Mouse (Mus musculus): ENCODE results near the gene Chil1. TPM values are rescaled to one million over a fixed set of nuclear protein-coding genes. Genes with fewer than 3 reads are reported as not detected.

Gene Chil1
- total and polyA plus RNA-seq, 3 experiments = 1.7 to 6.7 (median 6.1) TPM

DNA sequence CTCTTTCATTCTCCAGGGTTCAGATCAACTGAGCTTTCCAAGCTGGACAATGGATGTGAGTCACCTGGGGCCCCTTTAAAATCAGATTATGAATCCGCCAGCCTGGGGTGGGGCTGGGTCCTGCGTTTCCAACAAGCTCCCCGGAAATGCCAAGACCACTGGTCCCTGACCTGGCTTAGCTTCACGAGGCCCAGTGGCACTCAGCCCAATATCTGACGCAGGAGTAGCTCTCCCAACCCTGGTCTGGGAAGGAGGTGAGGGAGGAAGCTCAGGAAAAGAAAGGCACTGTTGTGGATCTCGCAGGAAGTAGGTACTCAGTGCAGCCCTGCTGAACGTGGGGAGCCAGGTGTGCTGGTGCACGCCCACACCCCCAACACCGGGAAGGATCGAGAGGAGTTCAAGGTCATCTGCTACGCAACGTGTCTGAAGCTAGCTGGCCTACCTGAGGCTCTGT is 35.1 kb downstream of the Chil1 start:
- H3K36me3 ChIP-seq (replicated peaks in 1 of 2; ENCODE audit: control insufficient read depth in 1 of 2, insufficient read depth in 1 of 2, low read length in 1 of 2) = no peaks in the 10 kb centered on the region
- in situ Hi-C loops (cut with MboI; ENCODE audit: low pct_ligation_motif_present, low pct_unique_long_range_greater_than_20kb, low sequenced_read_pairs) = no loop called here
- dilution Hi-C loops (cut with MboI; ENCODE audit: extremely low pct_ligation_motif_present, extremely low pct_unique_long_range_greater_than_20kb, low sequenced_read_pairs) = no loop called here
- DNase-seq (ENCODE audit: extremely low read depth) = no peak
- H3K4me1 ChIP-seq (ENCODE audit: control insufficient read depth in 1 of 2, insufficient read depth in 2 of 2) = peaks cover 28 to 55% of the 10 kb centered on the region in 2 experiments
- H3K4me2 ChIP-seq (ENCODE audit: insufficient read depth, low read depth, poor library complexity, severe bottlenecking) = no peak overlapping the region
- no peaks in the 10 kb centered on the region for H3K79me2 ChIP-seq (replicated peaks; ENCODE audit: control insufficient read depth, extremely low read depth, insufficient read depth, poor library complexity, severe bottlenecking)
- no peak overlapping the region for H3K4me3 ChIP-seq (replicated peaks in 1 of 3; ENCODE audit: low read depth in 2 of 3, low read length in 2 of 3, poor library complexity in 1 of 3)
- no peak for TF ChIP-seq IRF4 (IDR thresholded peaks at IDR 0.05; ENCODE audit: low read depth, low read length)
- TF ChIP-seq MAFK (IDR thresholded peaks at IDR 0.05; ENCODE audit: insufficient replicate concordance, low read length) = no peak
- TF ChIP-seq HCFC1 (IDR thresholded peaks at IDR 0.05; ENCODE audit: low read depth, low read length) = no peak
- TF ChIP-seq USF1 (IDR thresholded peaks at IDR 0.05; ENCODE audit: low read depth, low read length) = no peak
- no peak overlapping the region for H3K27ac ChIP-seq (ENCODE audit: insufficient read depth, low read depth)
- no peak overlapping the region for H3K9ac ChIP-seq (ENCODE audit: insufficient read depth, low read depth)
- no peaks in the 10 kb centered on the region for H3K27me3 ChIP-seq (replicated peaks)
- no peaks in the 10 kb centered on the region for H3K9me3 ChIP-seq (replicated peaks; ENCODE audit: low read length)

DNA sequence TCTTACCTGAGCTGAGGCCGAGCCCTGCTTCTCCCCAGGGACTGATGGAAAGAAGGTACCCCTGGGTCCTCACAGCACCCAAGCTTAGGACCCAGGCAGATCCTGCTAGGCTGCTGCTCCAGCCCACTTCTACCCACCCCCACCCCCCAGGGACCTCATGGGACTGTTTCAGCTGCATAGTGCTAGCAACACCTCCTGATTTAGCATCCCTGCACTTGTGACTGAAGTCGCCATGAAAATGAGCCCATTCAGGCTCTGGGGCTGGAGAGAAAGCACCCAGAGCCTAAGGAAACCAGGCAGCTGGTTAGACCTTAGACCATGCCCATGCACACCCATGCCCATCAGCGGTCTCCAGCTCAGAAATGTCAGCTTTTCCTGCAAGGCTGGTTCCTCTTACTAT is 36.0 kb downstream of the Chil1 start:
- Histone ChIP-seq H3K36me3 (replicated peaks in 1 of 2; ENCODE audit: control insufficient read depth in 1 of 2, insufficient read depth in 1 of 2, low read length in 1 of 2) (no peaks in the 10 kb centered on the region), H3K27me3 (replicated peaks) (no peaks in the 10 kb centered on the region), H3K27ac (ENCODE audit: insufficient read depth, low read depth) (no peak overlapping the region), H3K9me3 (replicated peaks; ENCODE audit: low read length) (no peaks in the 10 kb centered on the region), H3K9ac (ENCODE audit: insufficient read depth, low read depth) (no peak overlapping the region), H3K4me2 (ENCODE audit: insufficient read depth, low read depth, poor library complexity, severe bottlenecking) (no peak overlapping the region), H3K4me1 (ENCODE audit: control insufficient read depth in 1 of 2, insufficient read depth in 2 of 2) (peaks cover 35 to 64% of the 10 kb centered on the region in 2 experiments), H3K79me2 (replicated peaks; ENCODE audit: control insufficient read depth, extremely low read depth, insufficient read depth, poor library complexity, severe bottlenecking) (no peaks in the 10 kb centered on the region), H3K4me3 (replicated peaks in 1 of 3; ENCODE audit: low read depth in 2 of 3, low read length in 2 of 3, poor library complexity in 1 of 3) (no peak overlapping the region)
- dilution Hi-C loops (cut with MboI; ENCODE audit: extremely low pct_ligation_motif_present, extremely low pct_unique_long_range_greater_than_20kb, low sequenced_read_pairs) = no loop called here
- in situ Hi-C loops (cut with MboI; ENCODE audit: low pct_ligation_motif_present, low pct_unique_long_range_greater_than_20kb, low sequenced_read_pairs) = no loop called here
- no peak for DNase-seq (ENCODE audit: extremely low read depth)
- TF ChIP-seq CHD2 (IDR thresholded peaks at IDR 0.05; ENCODE audit: low read length) (no peak), MAZ (IDR thresholded peaks at IDR 0.05; ENCODE audit: low read depth, low read length) (no peak), HCFC1 (IDR thresholded peaks at IDR 0.05; ENCODE audit: low read depth, low read length) (no peak), MAFK (IDR thresholded peaks at IDR 0.05; ENCODE audit: insufficient replicate concordance, low read length) (no peak), PAX5 (IDR thresholded peaks at IDR 0.05; ENCODE audit: low read length) (no peak), NELFE (IDR thresholded peaks at IDR 0.05; ENCODE audit: low read depth, low read length) (no peak), RCOR1 (conservative IDR thresholded peaks at IDR 0.05; ENCODE audit: low read depth, low read length) (no peak), ZKSCAN1 (IDR thresholded peaks at IDR 0.05; ENCODE audit: borderline replicate concordance, low read depth, low read length) (no peak), SIN3A (IDR thresholded peaks at IDR 0.05; ENCODE audit: low read length) (no peak), MEF2A (IDR thresholded peaks at IDR 0.05; ENCODE audit: borderline replicate concordance, low read depth, low read length) (no peak), SMC3 (IDR thresholded peaks at IDR 0.05; ENCODE audit: low read depth, low read length) (no peak), TCF12 (IDR thresholded peaks at IDR 0.05; ENCODE audit: low read depth, low read length) (no peak), E2F4 (IDR thresholded peaks at IDR 0.05; ENCODE audit: insufficient replicate concordance, low read depth, low read length) (no peak), ETS1 (conservative IDR thresholded peaks at IDR 0.05; ENCODE audit: low read depth, low read length) (no peak), GABPA (IDR thresholded peaks at IDR 0.05; ENCODE audit: insufficient replicate concordance, low read depth, low read length) (no peak), ZC3H11A (IDR thresholded peaks at IDR 0.05; ENCODE audit: low read depth, low read length) (no peak), MAX (IDR thresholded peaks at IDR 0.05; ENCODE audit: low read length) (no peak), USF1 (IDR thresholded peaks at IDR 0.05; ENCODE audit: low read depth, low read length) (no peak), POLR2AphosphoS2 (IDR thresholded peaks at IDR 0.05; ENCODE audit: low read depth, low read length) (no peak), IRF4 (IDR thresholded peaks at IDR 0.05; ENCODE audit: low read depth, low read length) (no peak)
